Mouse (Mus musculus) hematopoietic stem cell, adult 5-6 weeks (primary cell): ENCODE measurements at regions not wholly inside any gene's neighbourhood (a gene's known extent, or its start where the extent isn't known, plus 50 kb on each side); places are given as distances from the start of the nearest gene placed in this dataset.

ENCODE experiments used
- ATAC-seq, 2 experiments: fragments of 125-278 bp in 1 of 2; replicated peaks in 1 of 2; 2 replicates each; pipeline ENCODE4 v1.8.0; 2016 to 2017; ENCODE audit warnings: inconsistent platforms in 2 of 2, mild to moderate bottlenecking in 2 of 2, moderate number of reproducible peaks in 2 of 2, low read depth in 1 of 2, moderate TSS enrichment in 1 of 2; ENCODE audit not compliant: low FRiP score in 2 of 2, poor library complexity in 2 of 2, severe bottlenecking in 2 of 2, insufficient read depth in 1 of 2, low TSS enrichment in 1 of 2

GRCm38 (mm10) chr1:75916181-75916580 is 370.1 kb downstream of the Slc4a3 start:
- ATAC-seq = no peak

- no peak for ATAC-seq
Observed at GRCm38 (mm10) chr1:75919134-75919533, 373.1 kb downstream of the Slc4a3 start.

GRCm38 (mm10) chr1:75925046-75925445 is 379.0 kb downstream of the Slc4a3 start:
- no peak for ATAC-seq

- ATAC-seq = peak in 1 of 2 experiments; percentile 32; a peak in 1 of 4 replicates
Observed at GRCm38 (mm10) chr1:75925802-75926201, 379.7 kb downstream of the Slc4a3 start.

- no peak for ATAC-seq
Observed at GRCm38 (mm10) chr1:75931852-75932251, 385.8 kb downstream of the Slc4a3 start.

GRCm38 (mm10) chr1:75933831-75934230 is 387.8 kb downstream of the Slc4a3 start:
- ATAC-seq = no peak

GRCm38 (mm10) chr1:75934761-75935160 is 388.7 kb downstream of the Slc4a3 start:
- no peak for ATAC-seq

GRCm38 (mm10) chr1:75935866-75936265 is 389.8 kb downstream of the Slc4a3 start:
- no peak for ATAC-seq

- no peak for ATAC-seq
Observed at GRCm38 (mm10) chr1:75936596-75936995, 390.5 kb downstream of the Slc4a3 start.

- no peak for ATAC-seq
Observed at GRCm38 (mm10) chr1:75937331-75937730, 391.3 kb downstream of the Slc4a3 start.

GRCm38 (mm10) chr1:75946290-75946839 is 400.3 kb downstream of the Slc4a3 start:
- ATAC-seq = no peak

- no peak for ATAC-seq
Observed at GRCm38 (mm10) chr1:75978203-75978986, 432.3 kb downstream of the Slc4a3 start.

- ATAC-seq = no peak
Observed at GRCm38 (mm10) chr1:75983057-75983456, 437.0 kb downstream of the Slc4a3 start.

- ATAC-seq = no peak
Observed at GRCm38 (mm10) chr1:75983487-75983886, 437.4 kb downstream of the Slc4a3 start.

GRCm38 (mm10) chr1:75988496-75988895 is 442.4 kb downstream of the Slc4a3 start:
- no peak for ATAC-seq

- ATAC-seq = no peak
Observed at GRCm38 (mm10) chr1:75992039-75992438, 446.0 kb downstream of the Slc4a3 start.

- no peak for ATAC-seq
Observed at GRCm38 (mm10) chr1:75997222-75997621, 451.2 kb downstream of the Slc4a3 start.

GRCm38 (mm10) chr1:76001124-76001523 is 455.1 kb downstream of the Slc4a3 start:
- ATAC-seq = no peak

GRCm38 (mm10) chr1:76009601-76010000 is 463.5 kb downstream of the Slc4a3 start:
- no peak for ATAC-seq
